Mouse (Mus musculus) T-helper 17 cell (primary cell): ENCODE results near the gene Negr1.

Source experiments
- in situ Hi-C, 2 experiments: fragments of 300-600 bp; cut with MboI, MseI; formaldehyde crosslinking; loops; 1 replicate in 1 of 2; 2 replicates in 1 of 2; pipeline ENCODE4 v1.15.1; 2025; ENCODE audit warnings: high pct_unique_total_duplicates in 2 of 2

The Negr1 gene

DNA sequence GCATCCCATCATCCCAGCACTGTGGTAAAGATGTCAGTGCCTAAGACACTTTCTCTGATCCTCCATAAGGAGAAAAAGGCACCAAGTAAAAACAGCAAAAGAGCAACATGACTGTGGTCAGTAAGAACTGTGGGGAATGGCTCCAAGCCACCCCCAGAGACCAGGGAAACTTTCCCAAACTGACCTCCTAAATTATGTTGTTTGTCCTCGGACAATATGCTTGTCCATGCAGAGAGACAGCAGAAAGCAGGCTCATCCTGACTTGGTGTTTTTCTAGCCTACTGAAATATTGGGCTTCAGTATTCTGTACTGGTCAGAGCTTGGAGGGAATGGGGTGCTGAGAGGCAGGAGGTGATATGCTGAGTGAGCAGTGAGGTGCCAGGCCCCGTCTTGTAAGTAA is 647.8 kb downstream of the Negr1 start:
- in situ Hi-C loops: no loop called here

DNA sequence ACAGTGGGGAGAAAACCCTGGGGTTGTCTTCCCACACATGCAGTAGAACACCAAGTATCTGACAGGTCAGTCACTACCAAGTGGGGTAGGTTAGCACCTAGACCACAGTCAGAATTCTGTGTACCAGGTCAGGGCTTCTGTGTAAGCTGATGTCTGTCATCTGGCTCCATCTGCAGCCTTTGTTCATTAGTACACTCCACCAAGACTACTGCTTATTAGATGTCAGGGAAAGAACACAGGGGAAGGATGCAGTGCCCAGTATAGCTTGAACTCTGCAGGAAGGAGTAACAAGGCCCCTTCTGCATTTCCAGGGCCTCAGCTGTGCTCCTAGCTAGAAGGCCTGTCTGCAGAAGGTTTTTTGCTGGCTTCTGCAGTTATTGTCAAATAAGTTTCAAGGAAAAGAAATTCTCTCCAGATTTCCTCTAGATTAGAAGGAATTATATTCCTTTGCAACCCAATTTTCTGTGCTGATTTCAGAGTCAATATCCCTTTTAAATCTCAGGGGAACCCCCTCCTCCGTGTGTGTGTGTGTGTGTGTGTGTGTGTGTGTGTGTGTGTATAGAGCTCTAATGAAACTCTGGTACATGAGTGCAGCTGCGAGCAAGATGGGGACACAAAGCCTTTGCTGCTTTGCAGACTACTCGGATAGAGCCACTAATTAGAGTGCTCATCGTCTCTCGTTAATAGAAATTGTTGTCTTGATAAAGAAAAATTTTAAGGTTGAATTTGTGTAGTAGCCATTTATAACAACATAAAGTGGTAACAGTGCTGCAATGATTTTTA is 654.5 kb downstream of the Negr1 start:
- in situ Hi-C loops: no loop called here

DNA sequence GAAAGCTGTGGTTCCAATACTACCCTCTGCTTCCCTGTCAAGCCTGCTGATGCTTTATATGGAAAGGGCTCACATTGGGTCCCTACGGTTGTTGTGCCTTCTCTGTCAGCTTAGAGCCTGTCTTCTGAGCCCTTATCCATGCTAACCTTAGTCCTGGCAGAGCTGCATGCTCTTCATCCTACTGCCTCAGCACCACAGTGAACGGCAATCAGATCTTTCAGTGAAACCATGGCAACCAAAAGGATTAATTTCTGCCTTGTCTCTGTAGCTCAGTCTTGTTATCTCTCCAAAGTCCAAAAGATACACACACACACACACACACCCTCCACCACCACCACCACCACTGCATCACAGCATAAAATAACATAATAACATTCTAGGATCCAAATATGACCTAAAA is 656.2 kb downstream of the Negr1 start:
- in situ Hi-C loops: no loop called here

- in situ Hi-C loops: no loop called here
These were observed 663.3 kb downstream of the Negr1 start for GRCm38 (mm10) chr3:157224920-157225319.

- in situ Hi-C loops: no loop called here
These were observed 671.1 kb downstream of the Negr1 start for GRCm38 (mm10) chr3:157232723-157233122.

DNA sequence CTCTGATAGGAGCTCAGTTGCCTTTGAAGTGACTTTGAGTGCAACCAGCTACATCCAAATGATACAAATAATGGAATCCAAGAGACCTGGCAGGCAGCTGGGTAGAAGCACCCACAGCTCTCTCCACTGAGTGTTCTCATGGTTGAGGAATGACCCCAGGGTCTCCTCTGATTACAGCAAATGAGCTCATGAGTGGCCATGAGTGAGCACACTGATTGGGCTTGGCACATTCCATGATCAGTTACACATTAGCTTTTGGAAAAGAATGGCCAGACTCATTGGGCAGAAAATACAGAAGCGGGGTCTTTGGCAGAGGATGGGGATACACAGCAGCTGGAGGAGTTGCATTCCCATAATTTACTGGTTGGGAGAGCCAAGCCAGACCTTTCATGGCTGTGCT is 678.6 kb downstream of the Negr1 start:
- in situ Hi-C loops: no loop called here

DNA sequence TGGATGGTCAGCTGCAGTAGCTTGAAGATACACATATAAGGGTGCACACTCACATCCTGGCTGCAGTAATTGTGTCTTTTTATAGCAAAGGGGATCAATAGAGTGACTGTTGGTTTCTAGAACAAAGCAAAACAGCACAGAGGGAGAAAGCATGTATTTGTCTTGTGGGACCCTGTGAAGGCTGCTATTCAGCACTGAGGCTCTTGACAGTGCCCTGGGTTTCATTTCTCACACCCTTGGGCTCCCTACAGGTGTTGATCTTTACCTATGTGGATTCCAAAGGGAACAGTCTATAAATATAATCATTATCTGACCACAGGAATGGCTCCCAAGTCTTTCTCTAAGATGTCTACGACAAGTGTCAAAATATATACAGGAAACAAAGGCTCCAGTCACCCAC is 693.9 kb downstream of the Negr1 start:
- in situ Hi-C loops: no loop called here

GRCm38 (mm10) chr3:157255863-157256262 is 694.3 kb downstream of the Negr1 start:
- in situ Hi-C loops: no loop called here

DNA sequence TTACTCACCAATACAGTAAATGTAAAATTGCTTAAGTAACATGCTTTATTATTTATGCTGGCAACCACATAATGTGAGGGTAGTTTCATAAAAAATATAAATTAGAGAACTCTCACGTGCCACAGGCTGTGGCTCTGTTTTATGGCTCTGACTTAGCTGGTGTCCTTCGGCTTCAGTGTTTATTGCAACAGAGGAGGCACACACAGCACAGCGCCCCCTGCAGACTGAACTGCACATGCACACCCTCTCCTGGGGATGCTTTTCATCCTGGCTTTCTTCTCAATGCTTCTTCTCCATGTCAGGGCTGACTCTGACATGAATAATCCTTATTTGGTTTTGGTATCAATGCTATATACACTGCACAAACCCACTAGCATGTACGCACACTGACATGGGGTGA is 707.1 kb downstream of the Negr1 start:
- in situ Hi-C loops: no loop called here

- in situ Hi-C loops: no loop called here
These were observed 710.8 kb downstream of the Negr1 start for GRCm38 (mm10) chr3:157272379-157272778.

GRCm38 (mm10) chr3:157274143-157274542 is 712.5 kb downstream of the Negr1 start:
- in situ Hi-C loops: no loop called here

DNA sequence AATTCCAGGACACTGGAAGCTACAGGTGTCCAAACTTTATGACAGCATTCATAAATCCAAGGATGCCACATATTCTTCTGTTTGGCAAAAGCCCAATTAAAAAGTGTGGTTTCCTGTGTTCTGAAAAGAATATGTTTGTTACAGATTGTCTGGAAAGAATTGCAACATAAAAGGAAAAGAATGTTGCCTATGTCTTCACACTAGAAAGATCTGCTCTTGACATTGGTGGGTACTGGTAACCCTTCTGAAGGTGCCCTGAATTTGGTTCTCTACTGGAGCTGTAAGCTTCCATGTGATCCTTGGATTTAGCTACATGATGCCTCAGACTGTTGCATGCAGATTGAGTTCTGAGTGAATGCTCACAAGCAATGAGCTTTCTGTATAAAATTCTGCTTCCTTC is 718.1 kb downstream of the Negr1 start:
- in situ Hi-C loops: no loop called here

DNA sequence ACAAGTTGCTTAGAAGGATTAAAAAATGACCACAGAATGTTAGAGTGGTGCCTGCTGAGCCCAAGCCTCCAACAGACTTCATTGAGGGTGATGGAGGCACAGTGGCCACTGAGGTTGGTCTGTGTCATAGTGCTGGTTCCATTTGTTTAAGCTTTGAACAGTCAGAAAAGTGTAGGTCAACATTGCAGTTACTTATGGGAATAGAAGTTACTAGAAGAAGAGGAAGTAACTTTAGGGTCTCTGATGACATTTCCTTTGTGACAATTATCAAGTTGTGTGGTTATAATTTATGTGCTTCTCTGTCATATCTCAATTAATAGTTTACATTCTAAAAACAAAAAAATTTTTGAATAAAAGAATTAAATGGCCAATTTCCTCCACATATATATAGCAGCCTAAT is 719.7 kb downstream of the Negr1 start:
- in situ Hi-C loops: no loop called here

DNA sequence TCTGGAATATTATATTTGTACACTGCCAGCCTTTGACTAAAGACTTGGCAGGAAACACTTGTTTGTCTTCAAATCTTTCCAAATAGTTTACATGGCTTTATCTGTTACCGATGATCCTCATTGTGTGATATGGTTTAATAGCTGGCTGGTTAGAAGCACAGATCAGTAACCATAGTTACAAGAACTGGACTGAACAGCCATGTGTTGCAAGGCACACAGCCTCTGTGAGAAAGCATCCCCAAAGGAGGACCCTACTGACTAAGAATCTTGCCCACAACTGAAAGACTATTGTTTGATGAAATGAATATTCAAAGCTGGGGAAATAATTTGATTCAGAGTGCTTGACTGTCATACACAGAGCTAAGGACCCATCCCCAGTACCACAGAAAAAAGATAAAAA is 729.7 kb downstream of the Negr1 start:
- in situ Hi-C loops: no loop called here

- in situ Hi-C loops: no loop called here
These were observed 735.6 kb downstream of the Negr1 start for GRCm38 (mm10) chr3:157297216-157297615.

DNA sequence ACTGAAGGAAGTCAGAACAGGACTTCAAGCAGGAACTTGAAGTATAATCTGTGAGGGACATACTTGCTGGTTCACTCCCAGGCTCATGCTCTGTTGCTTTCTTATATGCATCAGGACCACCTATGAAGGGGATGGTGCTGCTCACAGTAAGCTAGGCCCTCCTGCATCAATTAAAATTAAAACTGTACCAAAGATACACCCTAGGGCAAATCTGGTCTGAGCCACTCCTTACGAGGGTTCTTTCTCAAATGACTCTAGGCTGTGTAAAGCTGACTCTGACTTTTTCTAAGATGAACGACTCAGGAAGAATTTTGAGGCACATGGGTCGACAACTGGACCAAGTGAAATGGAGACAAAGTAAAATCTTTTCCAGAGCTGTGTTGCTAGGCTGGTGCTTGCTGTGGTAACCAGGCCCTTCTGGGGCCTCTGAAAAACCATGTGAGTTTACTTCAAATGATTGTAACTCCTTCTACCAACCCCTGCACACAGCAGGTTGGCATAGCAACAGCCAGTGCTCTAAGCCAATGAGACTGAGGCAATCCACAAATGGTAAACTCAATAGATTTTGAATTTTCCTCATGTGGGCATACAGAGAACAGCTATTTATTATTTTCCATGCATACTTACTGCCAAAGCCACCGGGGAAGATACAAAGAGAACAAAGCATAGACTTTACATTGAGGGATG is 742.0 kb downstream of the Negr1 start:
- in situ Hi-C loops: no loop called here

GRCm38 (mm10) chr3:157321081-157321573 is 759.5 kb downstream of the Negr1 start:
- in situ Hi-C loops: no loop called here

GRCm38 (mm10) chr3:157321834-157322233 is 760.2 kb downstream of the Negr1 start:
- in situ Hi-C loops: no loop called here

DNA sequence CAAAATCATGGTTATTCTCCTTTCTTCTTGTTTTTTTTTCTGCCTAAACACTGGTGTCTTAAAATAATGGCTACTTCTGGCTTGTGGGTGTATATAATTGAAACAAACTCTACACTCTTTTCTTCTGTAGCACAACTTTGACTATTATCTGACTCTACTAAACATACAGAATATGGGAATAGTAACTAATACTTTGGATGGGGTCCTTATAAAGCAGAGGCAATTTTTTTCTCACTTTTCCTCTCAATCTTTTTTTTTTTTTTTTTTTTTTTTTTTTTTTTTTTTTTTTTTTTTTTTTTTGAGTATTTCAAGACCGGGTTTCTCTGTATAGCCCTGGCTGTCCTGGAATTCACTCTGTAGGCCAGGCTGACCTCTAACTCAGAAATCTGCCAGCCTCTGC is 772.6 kb downstream of the Negr1 start:
- in situ Hi-C loops: no loop called here

DNA sequence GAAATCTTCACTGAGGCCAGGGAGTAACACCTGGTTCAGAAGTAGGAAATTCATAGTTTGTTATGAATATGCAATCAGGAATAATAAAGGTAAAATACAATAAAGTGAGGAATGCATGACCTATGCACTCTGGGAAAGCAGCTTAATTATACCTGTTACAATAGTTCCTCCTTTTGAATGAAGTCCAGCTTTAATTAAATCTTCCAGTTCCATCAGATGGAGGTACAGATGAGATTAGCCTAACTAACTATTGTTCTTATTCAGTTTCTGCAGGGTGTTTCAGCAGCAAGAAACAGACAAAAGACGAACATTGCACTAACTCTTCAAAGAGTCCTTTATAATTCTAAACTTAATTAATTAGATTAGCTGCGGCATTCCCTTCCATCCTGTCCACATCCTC is 787.9 kb downstream of the Negr1 start:
- in situ Hi-C loops: loop anchor here in 1 of 2 experiments (10.0 kb wide), 1 partner anchor 1865 kb away; no protein-coding TSS in a partner anchor

DNA sequence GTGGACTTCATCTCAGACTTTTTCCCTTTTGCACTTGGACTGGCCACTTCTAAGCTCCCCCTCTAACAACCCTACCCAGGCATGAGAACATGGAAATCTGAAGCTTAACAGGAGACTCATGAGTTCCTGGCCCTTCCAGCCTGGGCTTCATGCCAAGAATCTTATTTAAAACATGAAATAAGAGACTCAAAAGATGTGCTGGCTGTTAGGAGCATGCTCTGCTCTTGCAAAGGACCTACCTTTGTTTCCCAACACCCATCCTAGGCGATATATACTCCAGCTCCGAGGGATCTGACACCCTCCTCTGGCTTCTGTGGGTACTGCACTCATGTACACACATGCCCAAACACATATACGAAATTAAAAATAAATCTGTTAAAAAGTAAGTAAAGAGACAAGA is 797.3 kb downstream of the Negr1 start:
- in situ Hi-C loops: no loop called here

- in situ Hi-C loops: no loop called here
These were observed 798.2 kb downstream of the Negr1 start for GRCm38 (mm10) chr3:157359840-157360239.
